Mouse (Mus musculus): Measurements from ENCODE around the gene Utp4.

DNA sequence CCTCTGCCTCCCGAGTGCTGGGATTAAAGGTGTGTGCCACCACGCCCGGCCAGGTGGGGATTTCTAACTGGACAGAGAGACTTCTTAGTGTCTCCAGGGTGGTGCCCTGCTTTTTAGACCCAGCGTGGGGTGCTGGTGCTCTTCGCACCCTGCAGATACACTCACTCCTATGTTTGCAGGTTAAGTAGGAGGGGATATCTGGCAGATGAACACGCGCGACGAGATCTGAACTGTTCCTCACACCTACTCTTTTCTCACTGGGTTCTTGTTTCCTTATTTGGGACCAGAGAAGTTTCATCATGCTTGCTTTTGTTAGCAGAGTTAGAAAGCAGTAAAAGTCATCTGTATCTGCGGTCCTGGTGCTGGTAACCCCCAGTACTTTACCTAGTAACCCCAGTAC lies 20.2 kb downstream of the Utp4 start:
- TF ChIP-seq CTCF (IDR thresholded peaks at IDR 0.05; ENCODE audit: borderline replicate concordance, control insufficient read depth, extremely low read depth, insufficient read depth, low read length, poor library complexity), result no peak
- TF ChIP-seq POLR2A (IDR thresholded peaks at IDR 0.05; ENCODE audit: control insufficient read depth, extremely low read depth, insufficient read depth, low read length, poor library complexity), result no peak
